Mouse (Mus musculus) midbrain, embryonic 12.5 days (tissue): Measurements from ENCODE around the gene Ano9. TPM values are rescaled to one million over a fixed set of nuclear protein-coding genes. Genes with fewer than 3 reads are reported as not detected.
A peak's percentile ranks its signal among the peaks of the same experiment; 100 is the strongest.

Experiments used
- ATAC-seq: fragments of 200-750 bp; cut with Nextera tagmentation; 2 replicates; pipeline ENCODE4 v1.8.0; 2017; ENCODE audit warnings: low read depth, moderate TSS enrichment, moderate library complexity; ENCODE audit not compliant: low FRiP score
- H3K27ac ChIP-seq: fragments of 300-500 bp; sonication (generic); replicated peaks from 2 replicates; pipeline ENCODE4 v1.5.1; 2016; ENCODE audit warnings: mild to moderate bottlenecking
- H3K27me3 ChIP-seq: fragments of 300-500 bp; sonication (generic); 2 replicates; pipeline ENCODE4 v1.6.1; 2016; ENCODE audit warnings: mild to moderate bottlenecking
- H3K36me3 ChIP-seq: fragments of 300-500 bp; sonication (generic); 2 replicates; pipeline ENCODE4 v1.6.1; 2016
- H3K4me1 ChIP-seq: fragments of 300-500 bp; sonication (generic); 2 replicates; pipeline ENCODE4 v1.6.1; 2016
- H3K4me2 ChIP-seq: fragments of 300-500 bp; sonication (generic); replicated peaks from 2 replicates; pipeline ENCODE4 v1.6.1; 2016; ENCODE audit warnings: mild to moderate bottlenecking, moderate library complexity
- H3K4me3 ChIP-seq: fragments of 300-500 bp; sonication (generic); 2 replicates; pipeline ENCODE4 v1.5.1; 2016; ENCODE audit warnings: mild to moderate bottlenecking
- H3K9ac ChIP-seq: fragments of 300-500 bp; sonication (generic); replicated peaks from 2 replicates; pipeline ENCODE4 v1.6.1; 2016; ENCODE audit warnings: mild to moderate bottlenecking, moderate library complexity
- H3K9me3 ChIP-seq: fragments of 300-500 bp; sonication (generic); 2 replicates; pipeline ENCODE4 v1.6.1; 2016; ENCODE audit warnings: mild to moderate bottlenecking
- WGBS: fragments of 180-500 bp; shearing (Covaris S2); methylation state at CpG from one replicate; pipeline ENCODE4 v1.1.7; 2016; 5-methylcytosine and 5-hydroxymethylcytosine counted together
- polyA plus RNA-seq: library from polyadenylated mRNA; unstranded; fragments of >200 nt; fragmentation: Nextera tagmentation; extraction: Ambion mirVana; gene quantifications from 2 replicates; pipeline ENCODE4 v1.2.1, GENCODE M21; 2016

Ano9 gene
- polyA plus RNA-seq, 1 experiment from 2014 or later: not detected

DNA sequence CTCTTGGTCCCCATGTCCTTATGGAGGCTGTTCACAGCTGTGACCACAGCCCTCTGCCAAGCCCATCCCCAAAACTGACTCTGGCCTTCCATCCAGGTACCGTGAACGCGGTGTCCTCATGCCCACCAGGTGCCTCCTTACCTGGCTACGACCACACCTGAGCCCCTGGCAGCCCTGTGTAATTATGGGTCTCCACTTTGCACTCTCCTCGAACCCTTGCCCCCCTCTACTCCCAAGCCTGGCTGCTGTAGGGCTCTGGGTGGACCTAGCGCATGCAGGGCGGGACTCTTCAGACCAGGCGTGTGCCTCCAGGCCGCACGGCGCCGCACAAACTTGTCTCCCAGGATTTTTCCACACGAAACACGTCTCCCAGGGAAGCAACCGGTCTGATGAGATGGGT lies 39.8 kb downstream of the Ano9 start, which contains the start of gene Pkp3:
Gene Pkp3 (plus strand): TSS at position 378 of the 400 bp plus-strand sequence.
- no peak within 1 kb of the TSS for H3K4me3 ChIP-seq
- no peaks in the 10 kb centered on the region for H3K36me3 ChIP-seq
- no peak within 1 kb of the TSS for H3K4me2 ChIP-seq
- H3K4me1 ChIP-seq: no peaks in the 10 kb centered on the region
- peaks cover 25% of the 10 kb centered on the region for H3K27me3 ChIP-seq
- WGBS: 93% methylated on average over 15 of the region's 15 CpGs
- no peak within 1 kb of the TSS for H3K9ac ChIP-seq
- H3K9me3 ChIP-seq: no peaks in the 10 kb centered on the region
- ATAC-seq: no peak
- H3K27ac ChIP-seq: no peak within 1 kb of the TSS

DNA sequence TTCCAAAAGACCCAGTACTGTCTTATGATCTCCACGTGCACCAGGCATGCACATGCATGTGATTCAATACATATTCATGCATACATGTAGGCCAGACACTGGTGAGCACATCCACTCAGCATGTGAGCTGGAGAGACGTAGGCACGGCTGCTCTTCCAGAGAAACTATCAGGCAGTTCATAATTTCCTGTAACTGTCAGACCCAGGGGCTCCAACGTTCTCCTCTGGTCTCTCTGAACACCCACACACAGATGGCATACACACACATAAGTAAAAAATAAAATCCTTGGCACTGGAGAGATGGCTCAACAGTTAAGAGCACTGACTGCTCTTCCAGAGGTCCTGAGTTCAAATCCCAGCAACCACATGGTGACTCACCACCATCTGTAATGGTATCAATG lies 43.8 kb downstream of the Ano9 start:
- WGBS: 80% methylated on average over 4 of the region's 4 CpGs
- no peak for ATAC-seq
- peaks cover 27% of the 10 kb centered on the region for H3K27me3 ChIP-seq

DNA sequence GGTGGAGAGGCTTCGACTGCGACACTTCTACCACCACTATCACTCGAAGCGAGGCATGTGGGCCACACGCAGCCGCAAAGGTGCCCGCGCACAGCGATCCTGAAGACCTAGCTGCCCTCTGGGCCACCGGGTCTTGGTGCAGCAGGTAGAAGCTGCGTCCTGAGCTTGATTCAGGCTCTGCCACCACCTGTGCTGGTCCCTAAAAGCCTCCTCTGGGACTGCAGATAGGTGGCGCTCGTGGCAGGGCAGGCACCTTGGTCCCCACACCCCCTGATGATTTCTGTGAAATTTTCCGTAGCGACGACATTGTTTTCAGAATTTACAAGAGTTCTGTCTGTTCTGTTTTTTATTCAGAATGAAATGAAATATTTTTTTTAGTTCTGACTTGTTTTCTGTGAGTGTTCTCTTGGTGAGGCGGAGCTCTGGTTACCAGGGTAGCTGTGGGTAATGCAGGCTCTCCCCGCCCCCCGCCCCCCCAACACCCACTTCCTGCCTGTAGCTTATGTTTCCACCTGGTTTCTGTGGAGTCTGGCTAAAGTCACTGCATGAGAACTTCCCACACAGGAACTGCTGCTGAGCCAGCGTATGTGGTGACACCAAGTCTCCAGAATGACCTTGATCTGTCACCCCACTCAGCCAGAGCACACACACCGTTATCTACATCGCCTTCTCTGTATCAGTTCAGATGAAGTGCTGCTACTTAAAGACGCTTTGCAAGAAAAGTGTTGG lies 45.4 kb downstream of the Ano9 start:
- Histone ChIP-seq H3K4me1 (peaks cover 4% of the 10 kb centered on the region; the same call in 1 of the 2 replicates), H3K9me3 (no peaks in the 10 kb centered on the region), H3K27me3 (peaks cover 25% of the 10 kb centered on the region), H3K36me3 (peaks cover 18% of the 10 kb centered on the region), H3K4me3 (no peak overlapping the region), H3K9ac (no peak overlapping the region), H3K27ac (no peak overlapping the region), H3K4me2 (no peak overlapping the region)
- ATAC-seq: no peak
- WGBS: 35% methylated on average over 23 of the region's 23 CpGs

More for the DNA sequence above, 43.8 kb downstream of the Ano9 start:
- Histone ChIP-seq H3K9ac (no peak overlapping the region), H3K4me3 (no peak overlapping the region), H3K4me2 (no peak overlapping the region), H3K27ac (no peak overlapping the region), H3K9me3 (no peaks in the 10 kb centered on the region), H3K36me3 (peaks cover 2% of the 10 kb centered on the region; the same call in 1 of the 2 replicates), H3K4me1 (peaks cover 4% of the 10 kb centered on the region; the same call in 1 of the 2 replicates)

DNA sequence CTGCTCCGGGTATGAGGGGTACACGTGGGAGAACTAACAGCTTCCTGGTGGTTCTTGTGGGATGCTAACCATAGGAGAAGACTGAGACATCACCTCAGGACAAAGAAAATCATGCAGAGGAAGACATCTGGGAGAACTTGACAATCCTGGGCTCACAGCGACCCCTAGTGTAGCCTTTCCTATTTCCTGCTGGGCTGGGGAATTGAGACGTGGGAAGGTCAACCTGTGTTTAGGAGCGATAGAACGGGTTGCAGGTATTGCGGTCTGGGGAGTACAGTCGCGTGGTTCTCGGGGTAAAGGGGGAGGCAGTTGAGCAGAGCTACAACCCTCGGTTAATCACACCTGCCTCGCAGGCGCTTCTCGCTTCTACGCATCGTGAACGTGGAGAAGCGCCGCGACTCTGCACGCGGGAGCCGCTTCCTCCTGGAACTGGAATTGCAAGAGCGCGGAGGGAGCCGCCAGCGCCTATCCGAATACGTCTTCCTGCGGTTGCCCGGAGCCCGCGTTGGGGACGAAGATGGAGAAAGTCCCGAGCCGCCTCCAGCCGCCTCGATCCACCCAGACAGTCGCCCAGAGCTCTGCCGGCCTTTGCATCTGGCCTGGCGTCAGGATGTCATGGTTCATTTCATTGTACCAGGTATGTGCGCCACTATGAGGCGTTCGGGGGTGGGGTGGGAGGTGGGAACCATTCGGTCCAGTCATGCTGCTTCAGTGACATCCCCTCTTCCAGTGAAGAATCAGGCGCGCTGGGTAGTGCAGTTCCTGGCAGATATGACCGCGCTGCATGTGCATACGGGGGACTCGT lies 47.3 kb downstream of the Ano9 start:
- ATAC-seq: peak; percentile 42
- WGBS: 2% methylated on average over 51 of the region's 51 CpGs
- peaks cover 4% of the 10 kb centered on the region; the same call in 1 of the 2 replicates for H3K4me1 ChIP-seq
- H3K36me3 ChIP-seq: peaks cover 34% of the 10 kb centered on the region
- H3K27me3 ChIP-seq: peaks cover 25% of the 10 kb centered on the region
- peak overlapping the region; percentile 33 for H3K4me3 ChIP-seq
- peak overlapping the region; percentile 62 for H3K4me2 ChIP-seq
- H3K9ac ChIP-seq: peak overlapping the region; percentile 55
- H3K9me3 ChIP-seq: no peaks in the 10 kb centered on the region
- H3K27ac ChIP-seq: peak overlapping the region; percentile 47

DNA sequence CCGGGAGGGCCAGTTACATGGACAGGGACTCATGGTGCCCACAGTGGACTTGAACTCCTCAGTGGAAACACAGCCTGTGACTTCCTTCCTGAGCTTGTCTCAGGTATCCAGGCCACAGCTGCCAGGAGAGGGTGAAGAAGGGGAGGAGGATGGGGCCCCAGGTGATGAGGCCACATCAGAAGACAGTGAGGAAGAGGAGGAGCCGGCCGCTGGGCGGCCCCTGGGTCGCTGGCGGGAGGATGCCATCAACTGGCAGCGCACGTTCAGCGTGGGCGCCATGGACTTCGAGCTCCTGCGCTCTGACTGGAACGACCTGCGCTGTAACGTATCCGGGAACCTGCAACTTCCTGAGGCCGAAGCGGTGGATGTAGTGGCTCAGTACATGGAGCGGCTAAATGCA lies 49.3 kb downstream of the Ano9 start:
- Histone ChIP-seq H3K9me3 (no peaks in the 10 kb centered on the region), H3K9ac (no peak overlapping the region), H3K27me3 (peaks cover 25% of the 10 kb centered on the region), H3K27ac (no peak overlapping the region), H3K4me3 (no peak overlapping the region), H3K4me1 (peaks cover 4% of the 10 kb centered on the region; the same call in 1 of the 2 replicates), H3K36me3 (peaks cover 54% of the 10 kb centered on the region), H3K4me2 (no peak overlapping the region)
- no peak for ATAC-seq
- 76% methylated on average over 19 of the region's 19 CpGs for WGBS

DNA sequence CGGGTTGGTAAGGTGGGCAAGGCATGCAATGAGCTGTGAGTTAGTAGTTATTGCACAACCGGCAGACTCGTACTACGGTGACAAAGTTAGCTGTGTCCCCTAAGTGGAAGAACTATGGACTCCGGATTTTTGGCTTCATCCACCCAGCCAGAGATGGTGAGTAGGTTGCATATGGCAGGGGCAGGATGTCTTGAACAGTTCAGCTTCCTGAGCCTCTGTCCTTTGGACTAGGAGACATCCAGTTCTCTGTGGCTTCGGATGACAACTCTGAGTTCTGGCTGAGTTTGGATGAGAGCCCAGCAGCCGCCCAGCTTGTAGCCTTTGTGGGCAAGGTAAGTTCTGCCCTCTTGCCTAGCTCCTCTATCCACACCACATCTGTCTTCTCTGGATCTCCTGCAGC lies 53.0 kb downstream of the Ano9 start:
- H3K4me1 ChIP-seq: peaks cover 22% of the 10 kb centered on the region
- H3K4me2 ChIP-seq: no peak overlapping the region
- H3K4me3 ChIP-seq: no peak overlapping the region
- peaks cover 59% of the 10 kb centered on the region for H3K36me3 ChIP-seq
- H3K27ac ChIP-seq: no peak overlapping the region
- no peak overlapping the region for H3K9ac ChIP-seq
- 92% methylated on average over 7 of the region's 7 CpGs for WGBS
- 0 out of 2 replicates have a peak, but pooled peaks cover 2% of the 10 kb centered on the region for H3K27me3 ChIP-seq
- no peak for ATAC-seq
- no peaks in the 10 kb centered on the region for H3K9me3 ChIP-seq

DNA sequence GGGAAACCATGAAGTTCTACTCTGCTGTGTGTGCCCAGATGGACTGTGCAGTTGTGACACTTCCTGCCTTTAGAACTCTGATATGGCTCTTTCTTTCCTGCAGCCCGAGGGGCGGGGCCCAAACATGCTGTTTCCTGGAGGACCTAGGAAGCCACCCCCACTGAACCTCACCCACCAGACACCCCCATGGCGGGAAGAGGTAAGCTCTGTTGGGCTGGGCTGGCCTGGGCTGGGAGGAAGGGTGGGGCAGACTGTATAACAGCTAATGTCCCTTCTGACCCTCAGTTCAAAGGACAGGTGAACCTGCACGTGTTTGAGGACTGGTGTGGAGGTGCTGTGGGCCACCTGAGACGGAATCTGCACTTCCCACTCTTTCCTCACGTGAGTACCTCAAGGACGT lies 53.4 kb downstream of the Ano9 start:
- no peak overlapping the region for H3K27ac ChIP-seq
- no peak overlapping the region for H3K9ac ChIP-seq
- H3K36me3 ChIP-seq: peaks cover 59% of the 10 kb centered on the region
- H3K4me3 ChIP-seq: no peak overlapping the region
- 84% methylated on average over 7 of the region's 7 CpGs for WGBS
- peaks cover 22% of the 10 kb centered on the region for H3K4me1 ChIP-seq
- H3K9me3 ChIP-seq: no peaks in the 10 kb centered on the region
- H3K27me3 ChIP-seq: no peaks in the 10 kb centered on the region
- ATAC-seq: no peak
- no peak overlapping the region for H3K4me2 ChIP-seq

DNA sequence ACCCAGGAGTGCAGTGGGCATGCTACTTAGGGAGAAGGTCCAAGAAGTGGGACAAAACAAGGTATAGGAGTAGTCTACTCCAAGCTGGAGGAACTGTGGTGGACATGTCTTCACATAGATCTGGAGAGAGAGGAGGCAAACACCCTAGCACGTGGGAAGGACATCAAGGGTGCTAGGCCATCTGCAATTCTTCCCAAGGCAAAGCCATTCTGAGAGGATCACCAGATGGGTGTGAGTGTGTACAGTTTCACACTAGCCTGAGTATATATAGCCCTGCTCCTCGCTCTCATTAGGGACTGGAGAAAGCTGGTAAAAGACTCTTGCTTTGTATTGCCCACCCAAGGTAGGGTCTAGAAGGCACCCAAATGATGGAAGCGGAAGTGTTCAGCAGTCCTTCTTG lies 54.3 kb downstream of the Ano9 start:
- 84% methylated on average over 3 of the region's 3 CpGs for WGBS

DNA sequence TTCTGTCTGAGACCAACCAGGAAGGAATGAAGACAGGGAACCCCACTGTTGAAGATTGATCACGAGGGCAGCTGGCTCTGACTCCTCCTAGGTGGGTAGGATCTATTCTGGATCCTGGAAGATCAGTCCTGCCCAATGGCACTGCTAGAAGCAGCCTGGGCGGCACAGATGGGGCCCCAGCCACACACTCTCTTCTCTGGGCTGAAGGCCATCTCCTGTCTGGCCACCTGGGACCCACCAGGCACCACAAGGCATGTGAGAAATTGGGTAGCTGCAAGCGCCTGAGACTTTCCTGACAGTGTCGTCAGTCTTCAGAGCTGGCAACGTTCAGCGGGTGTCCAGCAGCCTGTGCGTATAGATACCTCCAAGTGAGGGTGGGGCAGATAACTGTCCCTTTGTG lies 55.1 kb downstream of the Ano9 start:
- Histone ChIP-seq H3K9me3 (no peaks in the 10 kb centered on the region), H3K9ac (no peak overlapping the region), H3K27ac (no peak overlapping the region), H3K4me2 (peak overlapping the region; percentile 89), H3K36me3 (peaks cover 44% of the 10 kb centered on the region), H3K4me3 (peak overlapping the region; percentile 92; the same call in 1 of the 2 replicates), H3K4me1 (peaks cover 22% of the 10 kb centered on the region), H3K27me3 (no peaks in the 10 kb centered on the region)
- ATAC-seq: no peak
- WGBS: 90% methylated on average over 7 of the region's 7 CpGs

More for the DNA sequence above, 54.3 kb downstream of the Ano9 start:
- Histone ChIP-seq H3K4me1 (peaks cover 22% of the 10 kb centered on the region), H3K4me2 (no peak overlapping the region), H3K27me3 (no peaks in the 10 kb centered on the region), H3K9ac (no peak overlapping the region), H3K4me3 (no peak overlapping the region), H3K27ac (no peak overlapping the region), H3K9me3 (no peaks in the 10 kb centered on the region), H3K36me3 (peaks cover 53% of the 10 kb centered on the region)
- ATAC-seq: no peak

DNA sequence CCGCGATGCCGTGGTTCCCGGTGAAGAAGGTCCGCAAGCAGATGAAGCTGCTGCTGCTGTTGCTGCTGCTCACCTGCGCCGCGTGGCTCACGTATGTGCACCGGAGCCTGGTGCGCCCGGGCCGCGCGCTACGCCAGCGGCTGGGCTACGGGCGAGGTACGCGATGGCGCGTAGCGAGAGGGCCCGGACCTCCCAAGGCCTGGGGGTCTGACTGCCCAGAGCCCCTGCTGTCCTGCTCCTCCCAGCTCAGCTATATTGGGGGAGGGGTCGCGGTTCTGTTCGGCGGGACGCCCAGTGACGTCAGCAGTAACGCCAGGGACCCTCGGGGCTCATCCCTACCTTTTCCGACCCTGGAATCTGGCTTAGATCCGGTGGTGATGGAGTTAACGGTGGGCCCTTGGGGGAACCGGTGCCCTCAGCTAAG lies 56.3 kb downstream of the Ano9 start:
- Histone ChIP-seq H3K27ac (peak overlapping the region; percentile 86), H3K4me1 (peaks cover 22% of the 10 kb centered on the region), H3K4me2 (peak overlapping the region; percentile 89), H3K36me3 (peaks cover 34% of the 10 kb centered on the region), H3K9ac (peak overlapping the region; percentile 97), H3K27me3 (no peaks in the 10 kb centered on the region), H3K4me3 (peak overlapping the region; percentile 92), H3K9me3 (no peaks in the 10 kb centered on the region)
- under 1% methylated on average over 37 of the region's 37 CpGs for WGBS
- peak; percentile 74 for ATAC-seq

DNA sequence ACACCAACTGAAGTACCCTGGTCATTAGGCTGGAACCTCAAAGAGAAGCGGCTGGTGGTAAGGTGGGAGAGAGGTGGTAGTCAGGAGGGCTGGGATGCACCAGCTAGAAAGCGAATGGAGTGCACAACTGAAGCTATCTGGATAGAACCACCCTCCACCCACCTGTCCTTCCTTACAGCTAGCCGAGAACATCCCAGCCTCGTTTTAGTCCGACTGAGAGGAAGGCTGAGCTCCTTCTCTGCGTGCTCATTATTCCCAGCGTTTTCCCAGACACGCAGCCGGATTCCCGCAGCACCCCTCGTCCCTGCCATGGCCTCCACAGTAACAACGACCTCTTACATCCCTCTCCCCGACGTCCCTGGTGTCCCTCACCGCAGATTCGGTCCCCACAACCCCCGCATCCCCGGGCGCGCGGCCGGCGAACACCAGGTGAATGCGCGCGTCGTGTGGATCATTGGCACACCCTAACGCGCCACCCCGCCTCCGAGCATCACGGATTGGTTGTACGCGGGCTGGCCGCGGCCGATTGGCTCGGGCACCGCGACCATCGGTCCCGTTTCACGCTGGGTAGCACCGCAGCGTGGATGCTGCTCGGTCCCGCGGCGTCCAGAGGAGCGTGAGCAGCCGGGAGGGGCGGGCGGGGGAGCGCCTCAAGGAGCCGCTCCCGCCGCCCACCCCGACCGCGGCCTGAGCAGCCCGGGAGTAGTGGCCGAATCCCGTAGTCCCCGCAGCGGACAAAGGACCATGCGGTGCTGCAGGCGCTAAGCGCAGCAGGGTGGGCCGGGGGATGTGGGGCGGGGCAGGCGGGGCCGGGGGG lies 57.0 kb downstream of the Ano9 start, which contains the start of gene B4galnt4:
Gene B4galnt4 (plus strand): TSS at position 679 of the 817 bp plus-strand sequence.
- Histone ChIP-seq H3K27ac (peak within 1 kb of the TSS; percentile 86), H3K4me3 (peak within 1 kb of the TSS; percentile 92), H3K36me3 (peaks cover 31% of the 10 kb centered on the region), H3K27me3 (no peaks in the 10 kb centered on the region), H3K4me1 (peaks cover 22% of the 10 kb centered on the region), H3K9ac (peak within 1 kb of the TSS; percentile 97), H3K9me3 (no peaks in the 10 kb centered on the region; the same call in 1 of the 2 replicates), H3K4me2 (peak within 1 kb of the TSS; percentile 89)
- peak; percentile 97 for ATAC-seq
- WGBS: under 1% methylated on average over 70 of the region's 72 CpGs
